ENCODE assay signal across 9 mouse cellular contexts in genomic region chr2:108827106-108827838, GRCm38 (mm10).
A peak's percentile ranks its signal among the peaks of the same experiment; 100 is the strongest.
DNase-seq lines count a peak whose midpoint lies in the region; TF ChIP-seq lines count a peak whose summit lies in the region.
"Had no signal": no experiment of that assay in that cellular context is flagged by ENCODE, and none has a peak within 500 bp of the region (broad histone marks: within the 10 kb centered on the region; RNA-seq: fewer than 3 reads in every experiment).

No protein-coding gene starts in this region.

- DNase-seq in gastrocnemius, postnatal 25 days, result peak; percentile 5
- no peak for DNase-seq in gastrocnemius, postnatal 4 days (ENCODE audit: low spot score in 2 of 2)
- peak; percentile 20 for DNase-seq in ES-CJ7 (ENCODE audit: low read depth, low spot score)
- DNase-seq in kidney, postnatal 10 days, result peak; percentile 5
- peak; percentile 14 for DNase-seq in skeletal muscle tissue, adult 2 months (ENCODE audit: low read depth, low spot score)
- DNase-seq in spleen, adult 18-20 months, result no peak
- DNase-seq in spleen, adult 12 weeks (ENCODE audit: low spot score), result no peak

- no peak for TF ChIP-seq POLR2A in embryonic fibroblast, embryonic 13.5 days (IDR thresholded peaks at IDR 0.05; ENCODE audit: low read depth, low read length)

- H3K4me1 ChIP-seq in embryonic fibroblast, embryonic 13.5 days (ENCODE audit: control insufficient read depth, insufficient read depth, low read length), result peaks cover 2% of the 10 kb centered on the region; the same call in 1 of the 2 replicates

- no peak for TF ChIP-seq CTCF in embryonic fibroblast, embryonic 13.5 days (IDR thresholded peaks at IDR 0.05; ENCODE audit: borderline replicate concordance, insufficient read depth, low read length)

- no peak overlapping the region for H3K4me3 ChIP-seq in embryonic fibroblast, embryonic 13.5 days (ENCODE audit: insufficient read depth, low read length)

- H3K27ac ChIP-seq in embryonic fibroblast, embryonic 13.5 days (ENCODE audit: insufficient read depth, low read length), result peak overlapping the region; percentile 76
- H3K27ac ChIP-seq: macrophage had no signal

Comparison
In these comparisons a context has a peak if more than half of its experiments do, and no peak if none do; other contexts are left out.
1. DNase-seq: peak in gastrocnemius, postnatal 25 days (single experiment), ES-CJ7 (single experiment), kidney, postnatal 10 days (single experiment) and skeletal muscle tissue, adult 2 months (single experiment); none in gastrocnemius, postnatal 4 days (0 of 2), spleen, adult 18-20 months (0 of 2) and spleen, adult 12 weeks (single experiment).